Mouse (Mus musculus): ENCODE results near the gene Ttc7. TPM values are rescaled to one million over a fixed set of nuclear protein-coding genes. Genes with fewer than 3 reads are reported as not detected.

The Ttc7 gene
- polyA plus RNA-seq (2015; fragmentation: Nextera tagmentation; extraction: Ambion mirVana) = 4.9 TPM in 2 replicates

DNA sequence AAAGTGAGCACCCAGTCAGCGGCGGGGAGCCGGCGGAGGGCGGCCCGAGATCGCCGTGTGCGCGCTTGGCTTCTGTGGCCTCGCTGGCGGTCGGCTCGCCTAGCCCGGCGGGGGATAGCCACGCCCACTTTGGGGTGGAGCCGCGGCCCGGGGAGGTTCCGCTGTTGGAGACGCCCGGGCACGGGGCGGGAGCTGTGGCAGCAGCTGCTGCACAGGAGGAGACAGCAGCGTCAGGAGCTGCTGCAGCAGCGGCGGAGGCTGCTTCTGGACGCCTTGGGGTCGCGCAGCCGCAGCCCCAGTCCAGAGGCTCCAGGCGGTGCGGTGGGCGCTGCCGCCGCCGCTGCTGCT lies at the start of gene Ttc7:
TSS of gene Ttc7 (plus strand) at position 181 of the 348 bp plus-strand sequence.
- WGBS = 0% methylated on average over 38 of the region's 38 CpGs
- peaks cover 29% of the 10 kb centered on the region for H3K4me1 ChIP-seq
- peaks cover 31% of the 10 kb centered on the region for H3K27me3 ChIP-seq (replicated peaks)

DNA sequence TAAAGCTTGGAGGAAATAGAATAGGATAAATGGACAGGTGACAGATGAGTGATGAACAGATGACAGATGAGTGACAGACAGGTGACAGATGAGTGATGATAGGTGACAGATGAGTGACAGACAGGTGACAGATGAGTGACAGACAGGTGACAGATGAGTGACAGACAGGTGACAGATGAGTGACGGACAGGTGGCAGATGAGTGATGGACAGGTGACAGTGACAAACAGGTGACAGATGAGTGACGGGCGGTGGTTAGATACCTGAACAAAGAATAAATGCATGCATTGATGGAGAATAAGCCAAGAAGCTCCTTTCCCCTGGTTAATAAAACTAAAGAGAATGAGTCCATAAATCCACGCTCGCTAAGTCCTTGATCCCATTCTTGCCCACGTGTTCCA lies 47.7 kb upstream of the Ttc7 start:
- WGBS = 87% methylated on average over 6 of the region's 6 CpGs
- Histone ChIP-seq H3K27me3 (replicated peaks) (no peaks in the 10 kb centered on the region), H3K27ac (no peak overlapping the region), H3K4me2 (no peak overlapping the region), H3K36me3 (replicated peaks) (no peaks in the 10 kb centered on the region), H3K4me3 (no peak overlapping the region), H3K9ac (no peak overlapping the region), H3K9me3 (no peaks in the 10 kb centered on the region), H3K4me1 (peaks cover 11% of the 10 kb centered on the region)
- ATAC-seq (replicated peaks) = no peak

More for the DNA sequence above, at the start of gene Ttc7:
- Histone ChIP-seq H3K27ac (peak within 1 kb of the TSS; percentile 77), H3K4me2 (peak within 1 kb of the TSS; percentile 76), H3K9me3 (no peaks in the 10 kb centered on the region), H3K36me3 (replicated peaks) (no peaks in the 10 kb centered on the region), H3K4me3 (peak within 1 kb of the TSS; percentile 52), H3K9ac (peak within 1 kb of the TSS; percentile 64)
- peak; percentile 95 for ATAC-seq (replicated peaks)

DNA sequence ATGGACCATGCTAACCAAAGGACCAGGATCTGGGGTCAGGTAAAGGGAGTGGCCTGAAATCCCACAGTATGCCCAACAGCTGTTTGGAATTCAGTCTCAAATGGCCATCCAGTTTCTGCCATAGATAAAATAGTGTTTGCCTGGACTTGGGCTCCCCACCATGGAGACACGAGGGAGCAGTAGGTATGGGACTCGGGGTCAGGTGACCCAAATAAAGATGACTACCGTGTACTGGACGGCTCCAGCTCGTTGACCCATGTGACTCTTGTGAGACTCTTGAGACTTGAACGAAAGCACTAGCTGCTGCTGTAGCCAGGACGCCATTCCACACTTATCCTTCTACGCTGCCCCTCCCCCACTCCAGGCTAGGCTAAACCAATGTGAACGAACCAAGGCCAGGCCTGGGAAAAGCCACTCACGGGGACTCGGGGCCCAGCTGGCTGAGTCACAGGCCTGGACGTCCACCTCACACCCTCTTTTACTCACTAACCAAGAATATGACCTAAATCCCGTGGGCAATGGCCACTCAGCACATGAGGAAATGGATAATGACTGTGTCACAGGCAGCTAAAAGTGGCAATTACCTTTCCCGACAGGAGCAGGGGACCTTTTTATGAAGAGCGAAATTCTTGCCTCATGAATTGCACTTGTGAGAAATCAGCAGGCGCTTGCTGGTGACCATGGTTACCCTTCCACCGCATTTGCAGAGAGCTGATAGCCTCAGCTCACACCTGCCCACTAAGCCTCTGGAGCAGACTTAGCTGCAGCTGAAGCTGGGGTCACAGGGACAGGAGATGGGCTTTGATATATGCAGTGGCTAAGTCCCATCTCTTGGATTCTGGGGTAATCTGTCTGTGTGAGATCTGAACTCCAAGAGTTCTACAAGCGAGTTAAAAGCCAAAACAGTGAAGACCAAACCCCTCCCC lies 45.7 kb upstream of the Ttc7 start:
- H3K4me3 ChIP-seq = no peak overlapping the region
- ATAC-seq (replicated peaks) = peak; percentile 64
- WGBS = 48% methylated on average over 18 of the region's 18 CpGs
- peak overlapping the region; percentile 60; the same call in 1 of the 2 replicates for H3K27ac ChIP-seq
- H3K9me3 ChIP-seq = no peaks in the 10 kb centered on the region
- peaks cover 11% of the 10 kb centered on the region for H3K4me1 ChIP-seq
- no peaks in the 10 kb centered on the region for H3K36me3 ChIP-seq (replicated peaks)
- no peaks in the 10 kb centered on the region for H3K27me3 ChIP-seq (replicated peaks)
- no peak overlapping the region for H3K4me2 ChIP-seq
- H3K9ac ChIP-seq = no peak overlapping the region

DNA sequence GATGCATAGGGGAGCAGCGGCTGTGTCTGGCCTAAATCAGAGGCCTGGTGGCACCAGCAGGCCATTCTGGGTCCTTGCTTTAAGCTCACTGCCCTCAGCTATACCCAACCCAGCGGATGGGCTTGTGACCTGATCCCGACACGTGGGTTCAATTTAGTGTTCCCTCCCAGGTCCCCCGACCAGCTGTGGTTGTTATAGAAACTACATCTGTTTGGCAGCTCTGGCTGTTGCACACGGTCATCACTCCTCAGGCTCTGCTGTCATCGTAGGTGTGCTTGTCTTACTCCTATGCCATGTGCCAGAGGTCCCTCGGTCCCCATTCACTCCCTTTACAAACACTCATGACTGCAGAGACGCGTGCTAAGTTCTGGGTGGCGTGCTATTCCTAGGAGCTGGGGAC lies 44.9 kb upstream of the Ttc7 start:
- Histone ChIP-seq H3K27ac (no peak overlapping the region), H3K27me3 (replicated peaks) (no peaks in the 10 kb centered on the region), H3K9ac (no peak overlapping the region), H3K9me3 (no peaks in the 10 kb centered on the region), H3K4me1 (peaks cover 11% of the 10 kb centered on the region), H3K36me3 (replicated peaks) (no peaks in the 10 kb centered on the region), H3K4me3 (no peak overlapping the region), H3K4me2 (no peak overlapping the region)
- ATAC-seq (replicated peaks) = no peak; the same call in 1 of the 2 replicates
- WGBS = 87% methylated on average over 11 of the region's 11 CpGs

DNA sequence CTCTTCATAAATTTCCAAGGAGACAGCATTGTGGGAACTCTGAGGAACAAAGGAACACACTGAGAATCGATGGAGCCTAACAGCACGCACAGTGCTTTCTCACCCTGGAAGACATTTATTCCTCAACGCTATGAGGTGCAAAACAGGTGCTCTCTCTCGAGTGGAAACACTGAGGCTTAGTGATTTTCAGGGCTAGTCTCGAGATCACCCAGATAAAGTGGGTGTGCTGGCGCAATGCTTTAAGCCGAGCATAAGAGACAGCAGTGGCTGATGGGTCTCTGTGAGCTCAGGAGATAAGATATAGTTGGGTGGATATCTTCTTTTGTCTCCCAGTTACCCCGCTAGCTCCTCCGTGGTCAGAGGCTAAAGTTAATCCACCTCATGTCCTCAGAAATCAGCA lies 36.6 kb upstream of the Ttc7 start:
- Histone ChIP-seq H3K4me1 (no peaks in the 10 kb centered on the region), H3K27ac (no peak overlapping the region), H3K4me2 (no peak overlapping the region), H3K4me3 (no peak overlapping the region), H3K36me3 (replicated peaks) (no peaks in the 10 kb centered on the region), H3K27me3 (replicated peaks) (no peaks in the 10 kb centered on the region), H3K9me3 (no peaks in the 10 kb centered on the region), H3K9ac (no peak overlapping the region)
- no peak for ATAC-seq (replicated peaks)
- 72% methylated on average over 9 of the region's 9 CpGs for WGBS

DNA sequence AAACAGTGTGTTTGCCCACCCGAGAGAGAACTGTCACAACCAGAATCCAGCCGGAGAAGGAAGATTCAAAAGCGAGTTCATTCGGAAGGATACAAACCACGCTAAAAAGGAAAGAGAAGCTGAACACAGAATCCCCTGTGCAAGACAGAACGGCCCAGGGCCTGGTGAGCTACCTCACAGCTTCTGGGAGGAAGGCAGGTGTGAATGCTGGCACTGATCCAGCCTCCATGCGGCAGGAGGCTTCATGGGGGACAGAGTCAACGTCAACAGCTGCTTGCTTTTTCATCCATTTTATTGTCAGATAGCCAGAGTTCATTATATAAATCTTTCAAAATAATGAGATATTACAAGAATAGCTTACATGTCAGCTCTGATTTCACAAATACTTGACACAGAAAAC lies 28.3 kb upstream of the Ttc7 start:
- ATAC-seq (replicated peaks) = no peak
- Histone ChIP-seq H3K4me1 (no peaks in the 10 kb centered on the region), H3K4me2 (no peak overlapping the region), H3K9ac (no peak overlapping the region), H3K36me3 (replicated peaks) (peaks cover 29% of the 10 kb centered on the region), H3K27ac (no peak overlapping the region), H3K4me3 (no peak overlapping the region), H3K9me3 (no peaks in the 10 kb centered on the region), H3K27me3 (replicated peaks) (no peaks in the 10 kb centered on the region)
- WGBS = 81% methylated on average over 8 of the region's 8 CpGs

DNA sequence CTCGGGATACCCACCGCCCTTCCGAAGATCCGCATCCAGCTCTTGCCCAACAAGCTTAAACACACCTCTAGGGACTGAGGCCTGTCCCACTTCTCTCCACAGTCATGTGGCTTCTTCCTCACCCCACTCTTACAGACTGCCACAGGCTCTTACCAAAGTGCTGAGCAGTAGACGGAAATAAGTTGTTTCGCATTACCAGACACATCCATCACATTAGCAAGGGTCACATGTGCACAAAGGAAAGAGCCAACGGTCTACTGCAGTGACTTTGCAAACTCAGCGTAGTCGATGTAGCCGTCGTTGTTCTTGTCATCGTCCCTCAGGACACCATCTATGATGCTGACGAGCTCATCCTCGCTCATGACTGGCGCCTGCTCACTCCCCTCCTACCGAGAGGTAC lies 27.0 kb upstream of the Ttc7 start:
- Histone ChIP-seq H3K4me1 (no peaks in the 10 kb centered on the region), H3K9me3 (no peaks in the 10 kb centered on the region), H3K4me2 (no peak overlapping the region), H3K9ac (no peak overlapping the region), H3K4me3 (no peak overlapping the region), H3K27me3 (replicated peaks) (no peaks in the 10 kb centered on the region), H3K36me3 (replicated peaks) (peaks cover 30% of the 10 kb centered on the region), H3K27ac (no peak overlapping the region)
- no peak for ATAC-seq (replicated peaks)
- 88% methylated on average over 16 of the region's 16 CpGs for WGBS

DNA sequence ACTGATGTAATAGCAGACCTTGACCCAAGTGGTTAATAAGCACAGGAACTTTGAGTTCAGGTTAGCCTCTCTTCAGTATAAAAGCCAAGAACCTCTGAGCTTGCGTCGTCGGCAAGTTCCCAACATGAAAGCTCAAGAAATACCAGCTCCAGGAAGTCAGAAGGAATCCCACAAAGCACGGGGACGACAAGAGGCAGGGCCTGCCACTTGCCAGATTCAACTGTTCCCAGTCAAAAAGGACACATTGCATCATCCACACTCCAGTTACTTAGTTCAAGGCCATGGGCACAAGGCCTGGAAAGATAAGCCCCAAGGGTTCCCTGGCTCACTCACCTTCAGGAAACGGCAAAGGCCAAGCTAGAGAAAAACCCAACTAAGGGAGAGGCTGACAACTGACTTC lies 19.3 kb upstream of the Ttc7 start:
- peaks cover 16% of the 10 kb centered on the region for H3K4me1 ChIP-seq
- H3K9ac ChIP-seq = no peak overlapping the region
- 92% methylated on average over 6 of the region's 6 CpGs for WGBS
- H3K9me3 ChIP-seq = no peaks in the 10 kb centered on the region
- no peak overlapping the region for H3K4me2 ChIP-seq
- H3K27me3 ChIP-seq (replicated peaks) = no peaks in the 10 kb centered on the region; the same call in 1 of the 2 replicates
- H3K27ac ChIP-seq = no peak overlapping the region
- no peak for ATAC-seq (replicated peaks)
- no peak overlapping the region for H3K4me3 ChIP-seq
- peaks cover 8% of the 10 kb centered on the region for H3K36me3 ChIP-seq (replicated peaks)

DNA sequence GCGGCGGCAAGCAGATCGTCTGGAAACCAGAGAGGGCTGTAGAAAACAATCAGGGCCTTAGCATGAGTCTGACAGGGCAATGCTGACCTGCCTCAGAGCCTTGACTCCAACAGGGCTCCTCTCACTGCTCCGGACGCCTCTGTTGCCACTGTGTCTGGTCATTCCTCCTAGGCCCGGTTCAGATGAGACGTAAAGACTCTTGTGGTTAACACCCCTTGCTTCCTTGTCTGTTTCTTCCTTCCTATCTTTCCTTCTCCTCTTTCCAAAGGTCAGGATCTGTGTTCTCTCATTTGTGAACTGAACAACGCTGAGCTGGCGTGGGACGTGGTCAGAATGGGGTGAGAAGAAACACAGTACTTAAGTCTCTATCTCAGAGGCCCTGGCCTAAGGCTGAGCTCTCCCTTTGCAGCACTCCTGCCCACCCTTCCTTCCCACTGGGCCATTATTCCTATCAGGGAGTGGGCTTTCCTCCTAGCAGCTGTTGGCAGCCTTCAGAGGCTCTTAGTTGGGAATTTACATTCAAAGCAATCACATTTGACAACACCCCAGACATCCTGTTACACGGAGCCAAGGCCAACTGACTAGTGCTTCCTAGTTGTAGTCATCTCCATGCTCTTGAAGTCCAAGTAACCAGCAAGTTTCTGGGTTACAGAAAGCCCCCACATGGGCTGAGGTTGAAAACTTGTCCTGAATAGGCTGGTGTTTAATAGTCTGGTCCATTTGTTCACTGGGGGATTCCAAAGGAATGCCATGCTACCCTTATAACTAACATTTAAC lies 18.4 kb upstream of the Ttc7 start:
- ATAC-seq (replicated peaks) = no peak
- Histone ChIP-seq H3K4me2 (peak overlapping the region; percentile 66), H3K9ac (0 out of 2 replicates have a peak overlapping the region, but pooled peaks have one; percentile 91), H3K4me1 (peaks cover 16% of the 10 kb centered on the region), H3K27me3 (replicated peaks) (no peaks in the 10 kb centered on the region; the same call in 1 of the 2 replicates), H3K36me3 (replicated peaks) (peaks cover 8% of the 10 kb centered on the region), H3K4me3 (peak overlapping the region; percentile 89), H3K9me3 (no peaks in the 10 kb centered on the region), H3K27ac (no peak overlapping the region)
- 91% methylated on average over 11 of the region's 11 CpGs for WGBS

DNA sequence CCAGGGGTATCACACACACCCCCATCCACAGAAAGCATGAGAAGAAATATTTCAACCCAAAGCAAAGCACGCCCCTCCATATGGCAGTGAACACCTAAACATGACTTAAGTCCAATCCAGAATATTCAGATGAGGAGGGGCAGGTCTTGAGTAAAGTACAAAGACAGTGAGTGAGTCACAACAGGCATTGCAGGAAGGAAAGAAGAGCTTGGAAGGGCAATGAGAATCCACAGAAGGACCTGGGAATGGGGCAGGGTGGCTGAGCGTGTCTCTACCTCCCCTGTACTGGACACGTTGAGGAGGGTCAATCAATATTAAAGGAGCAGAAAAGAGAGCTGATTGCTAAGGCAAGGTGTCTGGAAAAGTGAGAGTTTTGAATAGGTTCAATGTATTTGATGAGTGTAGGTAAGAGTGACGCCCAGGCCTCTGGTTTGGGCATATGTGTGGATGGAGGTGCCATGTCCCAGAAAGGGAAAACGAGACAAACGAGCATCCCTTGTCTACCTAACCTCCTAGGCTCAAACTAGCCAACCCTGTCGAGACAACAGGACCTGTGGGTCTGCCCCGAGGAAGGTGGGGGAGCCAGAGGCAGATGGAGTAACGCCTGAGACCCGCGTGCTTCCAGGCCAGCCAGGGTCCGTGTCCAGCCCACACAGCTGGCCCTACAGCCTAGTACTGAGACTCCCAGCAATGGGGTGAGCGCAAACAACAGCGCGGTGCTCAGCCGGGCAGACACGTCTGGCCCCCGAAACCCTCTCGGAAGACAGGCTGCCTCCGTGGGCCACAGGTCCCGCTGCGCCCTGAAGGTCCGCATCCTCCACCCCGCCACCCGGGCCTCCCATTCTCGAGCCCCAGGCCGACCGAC lies 17.5 kb upstream of the Ttc7 start:
- WGBS = 6% methylated on average over 28 of the region's 28 CpGs
- Histone ChIP-seq H3K9ac (peak overlapping the region; percentile 91), H3K4me3 (peak overlapping the region; percentile 89), H3K27me3 (replicated peaks) (no peaks in the 10 kb centered on the region; the same call in 1 of the 2 replicates), H3K9me3 (no peaks in the 10 kb centered on the region), H3K4me2 (peak overlapping the region; percentile 66), H3K27ac (peak overlapping the region; percentile 80), H3K4me1 (peaks cover 16% of the 10 kb centered on the region), H3K36me3 (replicated peaks) (peaks cover 8% of the 10 kb centered on the region)
- peak; percentile 87 for ATAC-seq (replicated peaks)

DNA sequence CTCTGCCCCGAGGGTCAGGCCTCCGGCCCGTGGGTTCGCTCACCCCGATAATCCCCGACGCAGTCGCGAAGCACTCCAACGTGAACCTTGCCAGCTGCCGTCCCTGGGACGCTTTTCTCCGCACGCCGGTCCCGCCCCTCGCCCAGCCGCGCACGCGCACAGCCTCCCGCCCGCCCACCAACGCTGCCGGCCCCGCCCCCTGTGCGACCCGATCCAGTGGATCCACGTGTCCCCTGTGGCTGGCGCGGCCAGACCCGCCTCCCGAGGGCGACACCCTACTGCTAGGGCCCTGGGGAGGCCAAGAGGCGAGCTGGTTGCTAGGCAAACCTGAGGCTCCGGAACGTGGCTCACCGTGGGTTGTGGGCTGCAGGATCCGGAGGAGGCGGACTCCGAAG lies 16.9 kb upstream of the Ttc7 start, which contains the start of gene Mcfd2:
TSS of gene Mcfd2 (minus strand) at position 144 of the 395 bp plus-strand sequence.
- Histone ChIP-seq H3K4me3 (peak within 1 kb of the TSS; percentile 89), H3K4me2 (peak within 1 kb of the TSS; percentile 66), H3K9ac (peak within 1 kb of the TSS; percentile 91), H3K27me3 (replicated peaks) (no peaks in the 10 kb centered on the region; the same call in 1 of the 2 replicates), H3K27ac (peak within 1 kb of the TSS; percentile 80), H3K36me3 (replicated peaks) (peaks cover 6% of the 10 kb centered on the region), H3K4me1 (peaks cover 16% of the 10 kb centered on the region), H3K9me3 (no peaks in the 10 kb centered on the region)
- under 1% methylated on average over 41 of the region's 41 CpGs for WGBS
- ATAC-seq (replicated peaks) = peak; percentile 90

Data from midbrain, embryonic 15.5 days (tissue).